In genomic region chr11:54256624-54257376, GRCm38 (mm10) we compare ENCODE assay signal across 8 mouse cellular contexts. TPM values are rescaled to one million over a fixed set of nuclear protein-coding genes. Genes with fewer than 3 reads are reported as not detected.
DNase-seq lines count a peak whose midpoint lies in the region; ATAC-seq and TF ChIP-seq lines count a peak whose summit lies in the region.

No protein-coding gene starts in this region.

- no peak overlapping the region for H3K9ac ChIP-seq in hindbrain, embryonic 11.5 days (ENCODE audit: low read depth, low read length)

- WGBS in hindbrain, embryonic 11.5 days = 36% methylated on average over 3 of the region's 3 CpGs

- TF ChIP-seq CTCF in G1E (IDR thresholded peaks at IDR 0.05; ENCODE audit: low read depth, low read length) = peak; percentile 10; the same call in 1 of the 2 replicates
- TF ChIP-seq CTCF in embryonic fibroblast, embryonic 13.5 days (IDR thresholded peaks at IDR 0.05; ENCODE audit: borderline replicate concordance, insufficient read depth, low read length) = peak; percentile 84; the same call in 1 of the 2 replicates

- no peaks in the 10 kb centered on the region for H3K36me3 ChIP-seq in G1E (replicated peaks)
- no peaks in the 10 kb centered on the region for H3K36me3 ChIP-seq in hindbrain, embryonic 11.5 days (ENCODE audit: control insufficient read depth, insufficient read depth, low read length)

- no peak for ATAC-seq in G1E (ENCODE audit: extremely low read depth, insufficient number of reproducible peaks, low FRiP score, poor library complexity, severe bottlenecking)
- peak; percentile 59 for ATAC-seq in hindbrain, embryonic 11.5 days (ENCODE audit: low FRiP score)
- peak; percentile 94 for ATAC-seq in megakaryocyte, adult 5-6 weeks (ENCODE audit: poor library complexity, severe bottlenecking)
- ATAC-seq in erythroblast, adult 5-6 weeks (replicated peaks; ENCODE audit: low FRiP score, poor library complexity, severe bottlenecking) = no peak

- peaks cover 7% of the 10 kb centered on the region for H3K27me3 ChIP-seq in G1E (ENCODE audit: insufficient read depth, low read length)
- H3K27me3 ChIP-seq in hindbrain, embryonic 11.5 days (ENCODE audit: control insufficient read depth, insufficient read depth, low read length) = no peaks in the 10 kb centered on the region

- no peaks in the 10 kb centered on the region for H3K4me1 ChIP-seq in G1E (ENCODE audit: insufficient read depth, low read depth, low read length)
- H3K4me1 ChIP-seq in embryonic fibroblast, embryonic 13.5 days (ENCODE audit: control insufficient read depth, insufficient read depth, low read length) = no peaks in the 10 kb centered on the region
- H3K4me1 ChIP-seq in hindbrain, embryonic 11.5 days (replicated peaks; ENCODE audit: control insufficient read depth, insufficient read depth, low read length) = no peaks in the 10 kb centered on the region

- TF ChIP-seq POLR2A in embryonic fibroblast, embryonic 13.5 days (IDR thresholded peaks at IDR 0.05; ENCODE audit: low read depth, low read length) = no peak

- no peak overlapping the region for H3K27ac ChIP-seq in embryonic fibroblast, embryonic 13.5 days (ENCODE audit: insufficient read depth, low read length)
- no peak overlapping the region for H3K27ac ChIP-seq in hindbrain, embryonic 11.5 days (ENCODE audit: low read depth, low read length)

- no peak for DNase-seq in G1E (ENCODE audit: low spot score)
- peak; percentile 30 to 50 for DNase-seq in adrenal gland, postnatal 4 days (ENCODE audit: low spot score in 2 of 2)
- DNase-seq in hindbrain, embryonic 11.5 days (ENCODE audit: low spot score) = peak; percentile 83
- DNase-seq in layer of hippocampus, postnatal 36 days = peak; percentile 51 to 53
- DNase-seq in right cerebral cortex, postnatal 36 days (ENCODE audit: low spot score in 2 of 2) = peak; percentile 19 to 31

- no peak overlapping the region for H3K4me3 ChIP-seq in G1E (ENCODE audit: low read depth, low read length)
- no peak overlapping the region for H3K4me3 ChIP-seq in embryonic fibroblast, embryonic 13.5 days (ENCODE audit: insufficient read depth, low read length)
- no peak overlapping the region for H3K4me3 ChIP-seq in hindbrain, embryonic 11.5 days (ENCODE audit: low read depth, low read length)

- H3K9me3 ChIP-seq in G1E (replicated peaks) = no peaks in the 10 kb centered on the region
- no peaks in the 10 kb centered on the region for H3K9me3 ChIP-seq in hindbrain, embryonic 11.5 days (ENCODE audit: control insufficient read depth, low read length)

- H3K4me2 ChIP-seq in hindbrain, embryonic 11.5 days (replicated peaks; ENCODE audit: low read depth, low read length) = no peak overlapping the region

RNA-seq across cellular contexts. Expression of gene Csf2, which starts 7.3 kb away (rescaled TPM):
- not detected in 2 replicates for total RNA-seq in G1E (2014; fragmentation: Nextera tagmentation)
- total RNA-seq in G1E (2017) = 0.35 and 0.82 TPM in 2 replicates
- polyA plus RNA-seq in G1E (2012) = not detected in 2 replicates
- total RNA-seq in adrenal gland, postnatal 4 days (2021) = not detected
- polyA plus RNA-seq in embryonic fibroblast, embryonic 13.5 days (2011; ENCODE audit: insufficient read length, low read depth, missing spikeins) = not detected in 2 replicates
- polyA plus RNA-seq in hindbrain, embryonic 11.5 days (2014; fragmentation: Nextera tagmentation; extraction: Ambion mirVana) = not detected in 2 replicates
- total RNA-seq in layer of hippocampus, postnatal 36 days (2021) = not detected
- total RNA-seq in megakaryocyte, adult 5-6 weeks (2015) = not detected in 2 replicates
- not detected in 2 replicates for total RNA-seq in megakaryocyte, adult 5-6 weeks (2017)
- total RNA-seq in erythroblast, adult 5-6 weeks (2015; ENCODE audit: low replicate concordance) = not detected in 2 replicates
- not detected in 2 replicates for total RNA-seq in erythroblast, adult 5-6 weeks (2017; ENCODE audit: low replicate concordance)

RNA-seq across cellular contexts. Expression of gene Il3, which starts 10.3 kb away (rescaled TPM):
- total RNA-seq in G1E (2014; fragmentation: Nextera tagmentation) = not detected in 2 replicates
- 0.22 TPM in 1 of 2 replicates, not detected in the other for total RNA-seq in G1E (2017)
- not detected in 2 replicates for polyA plus RNA-seq in G1E (2012)
- not detected for total RNA-seq in adrenal gland, postnatal 4 days (2021)
- not detected in 2 replicates for polyA plus RNA-seq in embryonic fibroblast, embryonic 13.5 days (2011; ENCODE audit: insufficient read length, low read depth, missing spikeins)
- not detected in 2 replicates for polyA plus RNA-seq in hindbrain, embryonic 11.5 days (2014; fragmentation: Nextera tagmentation; extraction: Ambion mirVana)
- not detected for total RNA-seq in layer of hippocampus, postnatal 36 days (2021)
- total RNA-seq in megakaryocyte, adult 5-6 weeks (2015) = not detected in 2 replicates
- not detected in 2 replicates for total RNA-seq in megakaryocyte, adult 5-6 weeks (2017)
- not detected in 2 replicates for total RNA-seq in erythroblast, adult 5-6 weeks (2015; ENCODE audit: low replicate concordance)
- not detected in 2 replicates for total RNA-seq in erythroblast, adult 5-6 weeks (2017; ENCODE audit: low replicate concordance)

RNA-seq across cellular contexts. Expression of gene Acsl6, which starts 46.8 kb away (rescaled TPM):
- total RNA-seq in G1E (2014; fragmentation: Nextera tagmentation) (not detected in 2 replicates), G1E (2017) (0.06 and 0.11 TPM in 2 replicates)
- not detected in 2 replicates for polyA plus RNA-seq in G1E (2012)
- 1 to 10 TPM; 3.6 to 7.2 TPM for total RNA-seq in adrenal gland, postnatal 4 days (2021)
- polyA plus RNA-seq in embryonic fibroblast, embryonic 13.5 days (2011; ENCODE audit: insufficient read length, low read depth, missing spikeins) = 0.77 and 1.1 TPM in 2 replicates
- 15.6 and 16.8 TPM in 2 replicates for polyA plus RNA-seq in hindbrain, embryonic 11.5 days (2014; fragmentation: Nextera tagmentation; extraction: Ambion mirVana)
- total RNA-seq in layer of hippocampus, postnatal 36 days (2021) = 100 to 1,000 TPM; 181 to 196 TPM
- 0.31 and 1.3 TPM in 2 replicates for total RNA-seq in megakaryocyte, adult 5-6 weeks (2015)
- 0.73 TPM in 1 of 2 replicates, not detected in the other for total RNA-seq in megakaryocyte, adult 5-6 weeks (2017)
- 1.3 TPM in 1 of 2 replicates, not detected in the other for total RNA-seq in erythroblast, adult 5-6 weeks (2015; ENCODE audit: low replicate concordance)
- total RNA-seq in erythroblast, adult 5-6 weeks (2017; ENCODE audit: low replicate concordance) = 0.84 and 3.2 TPM in 2 replicates

Comparison
In these comparisons a context has a peak if more than half of its experiments do, and no peak if none do; other contexts are left out.
1. ATAC-seq: peak in hindbrain, embryonic 11.5 days (single experiment) and megakaryocyte, adult 5-6 weeks (single experiment); none in G1E (single experiment) and erythroblast, adult 5-6 weeks (single experiment).
2. RNA of gene Acsl6, which starts 46.8 kb away (total RNA-seq): 181 to 196 TPM in layer of hippocampus, postnatal 36 days; 3.6 to 7.2 TPM in adrenal gland, postnatal 4 days, 0.84 to 3.2 TPM in erythroblast, adult 5-6 weeks, 0.31 to 1.3 TPM in megakaryocyte, adult 5-6 weeks and 0.06 to 0.11 TPM in G1E; every median in the first group is over 10 times any median in the second.